Mouse (Mus musculus) liver, embryonic 12.5 days (tissue): ENCODE measurements at regions not wholly inside any gene's neighbourhood (a gene's known extent, or its start where the extent isn't known, plus 50 kb on each side); places are given as distances from the start of the nearest gene placed in this dataset.

ENCODE experiments used
- ATAC-seq: fragments of 200-750 bp; cut with Nextera tagmentation; 2 replicates; pipeline ENCODE4 v1.8.0; 2017; ENCODE audit warnings: moderate number of reproducible peaks, mild to moderate bottlenecking, moderate library complexity
- H3K27ac ChIP-seq: fragments of 300-500 bp; sonication (generic); 2 replicates; pipeline ENCODE4 v1.5.1; 2016; ENCODE audit warnings: mild to moderate bottlenecking
- H3K27me3 ChIP-seq: fragments of 300-500 bp; sonication (generic); replicated peaks from 2 replicates; pipeline ENCODE4 v1.6.1; 2016; ENCODE audit warnings: mild to moderate bottlenecking, moderate library complexity
- H3K36me3 ChIP-seq: fragments of 300-500 bp; sonication (generic); 2 replicates; pipeline ENCODE4 v1.6.1; 2016; ENCODE audit warnings: mild to moderate bottlenecking, moderate library complexity
- H3K4me1 ChIP-seq: fragments of 300-500 bp; sonication (generic); 2 replicates; pipeline ENCODE4 v1.6.1; 2016
- H3K4me2 ChIP-seq: fragments of 300-500 bp; sonication (generic); 2 replicates; pipeline ENCODE4 v1.6.1; 2016; ENCODE audit warnings: mild to moderate bottlenecking, moderate library complexity
- H3K4me3 ChIP-seq: fragments of 300-500 bp; sonication (generic); 2 replicates; pipeline ENCODE4 v1.5.1; 2016; ENCODE audit warnings: mild to moderate bottlenecking, moderate library complexity
- H3K9ac ChIP-seq: fragments of 300-500 bp; sonication (generic); 2 replicates; pipeline ENCODE4 v1.6.1; 2016; ENCODE audit warnings: mild to moderate bottlenecking, moderate library complexity
- H3K9me3 ChIP-seq: fragments of 300-500 bp; sonication (generic); replicated peaks from 2 replicates; pipeline ENCODE4 v1.6.1; 2016; ENCODE audit warnings: mild to moderate bottlenecking, moderate library complexity
- WGBS: fragments of 180-500 bp; shearing (Covaris S2); methylation state at CpG from one replicate; pipeline ENCODE4 v1.1.7; 2016; ENCODE audit not compliant: insufficient replicate concordance; 5-methylcytosine and 5-hydroxymethylcytosine counted together

- 27% methylated on average over 9 of the region's 9 CpGs for WGBS
- Histone ChIP-seq H3K27me3 (peaks cover 8% of the 10 kb centered on the region; the same call in 1 of the 2 replicates), H3K4me2 (no peak overlapping the region), H3K4me3 (no peak overlapping the region), H3K36me3 (no peaks in the 10 kb centered on the region), H3K9ac (no peak overlapping the region), H3K4me1 (peaks cover 54% of the 10 kb centered on the region), H3K9me3 (no peaks in the 10 kb centered on the region), H3K27ac (no peak overlapping the region)
- ATAC-seq, result no peak
Measured at GRCm38 (mm10) chr7:67462591-67462990, 89.9 kb upstream of the Mef2a start.

GRCm38 (mm10) chr7:67461333-67462255, 88.9 kb upstream of the Mef2a start:
- no peaks in the 10 kb centered on the region for H3K36me3 ChIP-seq

GRCm38 (mm10) chr7:67459810-67460209, 87.2 kb upstream of the Mef2a start:
- Histone ChIP-seq H3K36me3 (no peaks in the 10 kb centered on the region), H3K9ac (no peak overlapping the region), H3K4me1 (peaks cover 54% of the 10 kb centered on the region), H3K4me2 (no peak overlapping the region), H3K27me3 (peaks cover 8% of the 10 kb centered on the region; the same call in 1 of the 2 replicates), H3K27ac (no peak overlapping the region), H3K4me3 (no peak overlapping the region), H3K9me3 (no peaks in the 10 kb centered on the region)
- WGBS, result 14% methylated on average over 10 of the region's 10 CpGs
- peak; percentile 27; the same call in 1 of the 2 replicates for ATAC-seq

More at GRCm38 (mm10) chr7:67461333-67462255, 88.9 kb upstream of the Mef2a start:
- Histone ChIP-seq H3K4me3 (no peak overlapping the region), H3K27me3 (peaks cover 8% of the 10 kb centered on the region; the same call in 1 of the 2 replicates), H3K4me2 (no peak overlapping the region), H3K9me3 (no peaks in the 10 kb centered on the region), H3K9ac (no peak overlapping the region), H3K27ac (no peak overlapping the region), H3K4me1 (peaks cover 54% of the 10 kb centered on the region)
- 35% methylated on average over 11 of the region's 11 CpGs for WGBS
- no peak for ATAC-seq

GRCm38 (mm10) chr7:67459209-67459608, 86.6 kb upstream of the Mef2a start:
- no peak for ATAC-seq
- H3K27ac ChIP-seq, result no peak overlapping the region
- H3K9me3 ChIP-seq, result no peaks in the 10 kb centered on the region
- H3K27me3 ChIP-seq, result peaks cover 8% of the 10 kb centered on the region; the same call in 1 of the 2 replicates
- H3K4me1 ChIP-seq, result peaks cover 54% of the 10 kb centered on the region
- no peak overlapping the region for H3K4me2 ChIP-seq
- no peak overlapping the region for H3K9ac ChIP-seq
- no peak overlapping the region for H3K4me3 ChIP-seq
- WGBS, result 81% methylated on average over 9 of the region's 9 CpGs
- H3K36me3 ChIP-seq, result no peaks in the 10 kb centered on the region

- peaks cover 51% of the 10 kb centered on the region for H3K4me1 ChIP-seq
- no peak for ATAC-seq
- H3K4me2 ChIP-seq, result no peak overlapping the region
- no peak overlapping the region for H3K9ac ChIP-seq
- WGBS, result 27% methylated on average over 4 of the region's 4 CpGs
- no peaks in the 10 kb centered on the region for H3K9me3 ChIP-seq
- peaks cover 8% of the 10 kb centered on the region; the same call in 1 of the 2 replicates for H3K27me3 ChIP-seq
- no peak overlapping the region for H3K4me3 ChIP-seq
- no peaks in the 10 kb centered on the region for H3K36me3 ChIP-seq
- no peak overlapping the region for H3K27ac ChIP-seq
Measured at GRCm38 (mm10) chr7:67458640-67459039, 86.0 kb upstream of the Mef2a start.

- peaks cover 5% of the 10 kb centered on the region; the same call in 1 of the 2 replicates for H3K27me3 ChIP-seq
- no peak overlapping the region for H3K4me3 ChIP-seq
- H3K9me3 ChIP-seq, result no peaks in the 10 kb centered on the region
- no peak overlapping the region for H3K27ac ChIP-seq
- no peak overlapping the region for H3K9ac ChIP-seq
- WGBS, result 79% methylated on average over 1 of the region's 1 CpGs
- no peak for ATAC-seq
- H3K4me2 ChIP-seq, result no peak overlapping the region
- peaks cover 46% of the 10 kb centered on the region for H3K4me1 ChIP-seq
- no peaks in the 10 kb centered on the region for H3K36me3 ChIP-seq
Measured at GRCm38 (mm10) chr7:67457898-67458297, 85.2 kb upstream of the Mef2a start.

GRCm38 (mm10) chr7:67456015-67456414, 83.4 kb upstream of the Mef2a start:
- WGBS, result 70% methylated on average over 4 of the region's 4 CpGs
- no peak overlapping the region for H3K27ac ChIP-seq
- no peak for ATAC-seq
- H3K27me3 ChIP-seq, result no peaks in the 10 kb centered on the region
- H3K4me1 ChIP-seq, result peaks cover 27% of the 10 kb centered on the region
- no peak overlapping the region for H3K9ac ChIP-seq
- no peak overlapping the region for H3K4me3 ChIP-seq
- H3K9me3 ChIP-seq, result no peaks in the 10 kb centered on the region
- no peak overlapping the region for H3K4me2 ChIP-seq
- H3K36me3 ChIP-seq, result no peaks in the 10 kb centered on the region

GRCm38 (mm10) chr7:67454458-67454857, 81.8 kb upstream of the Mef2a start:
- peaks cover 15% of the 10 kb centered on the region for H3K4me1 ChIP-seq
- no peaks in the 10 kb centered on the region for H3K27me3 ChIP-seq
- no peak overlapping the region for H3K9ac ChIP-seq
- WGBS, result 65% methylated on average over 4 of the region's 4 CpGs
- no peaks in the 10 kb centered on the region for H3K36me3 ChIP-seq
- no peak overlapping the region for H3K27ac ChIP-seq
- no peak for ATAC-seq
- no peak overlapping the region for H3K4me2 ChIP-seq
- H3K9me3 ChIP-seq, result no peaks in the 10 kb centered on the region
- no peak overlapping the region for H3K4me3 ChIP-seq

- Histone ChIP-seq H3K27me3 (no peaks in the 10 kb centered on the region), H3K4me1 (peaks cover 5% of the 10 kb centered on the region; the same call in 1 of the 2 replicates), H3K9ac (no peak overlapping the region), H3K4me2 (no peak overlapping the region), H3K36me3 (no peaks in the 10 kb centered on the region), H3K4me3 (no peak overlapping the region), H3K9me3 (no peaks in the 10 kb centered on the region), H3K27ac (no peak overlapping the region)
- ATAC-seq, result no peak
- 36% methylated on average over 6 of the region's 6 CpGs for WGBS
Measured at GRCm38 (mm10) chr7:67451157-67451793, 78.6 kb upstream of the Mef2a start.

- Histone ChIP-seq H3K27me3 (no peaks in the 10 kb centered on the region), H3K4me1 (peaks cover 39% of the 10 kb centered on the region), H3K27ac (no peak overlapping the region), H3K9me3 (no peaks in the 10 kb centered on the region), H3K36me3 (no peaks in the 10 kb centered on the region), H3K4me2 (no peak overlapping the region), H3K9ac (no peak overlapping the region), H3K4me3 (no peak overlapping the region)
- ATAC-seq, result no peak
- WGBS, result 58% methylated on average over 9 of the region's 9 CpGs
Measured at GRCm38 (mm10) chr7:67446606-67447005, 73.9 kb upstream of the Mef2a start.

- Histone ChIP-seq H3K4me3 (no peak overlapping the region), H3K27ac (no peak overlapping the region), H3K4me2 (0 out of 2 replicates have a peak overlapping the region, but pooled peaks have one; percentile 19), H3K27me3 (no peaks in the 10 kb centered on the region), H3K9me3 (no peaks in the 10 kb centered on the region), H3K36me3 (no peaks in the 10 kb centered on the region), H3K9ac (no peak overlapping the region), H3K4me1 (peaks cover 39% of the 10 kb centered on the region)
- no peak for ATAC-seq
- 16% methylated on average over 12 of the region's 12 CpGs for WGBS
Measured at GRCm38 (mm10) chr7:67445203-67446041, 72.8 kb upstream of the Mef2a start.
